Mouse (Mus musculus) intestine, embryonic 15.5 days (tissue): Measurements from ENCODE around the gene Mup4. TPM values are rescaled to one million over a fixed set of nuclear protein-coding genes. Genes with fewer than 3 reads are reported as not detected.
"Not testable (repeated sequence)": the region's sequence is repeated elsewhere in the genome, so short reads cannot be mapped to it uniquely, and the experiment has no call there.

ENCODE experiments used
- ATAC-seq: fragments of 200-750 bp; cut with Nextera tagmentation; 2 replicates; pipeline ENCODE4 v1.8.0; 2017; ENCODE audit warnings: moderate TSS enrichment, moderate library complexity
- H3K27ac ChIP-seq: fragments of 300-500 bp; sonication (generic); 2 replicates; pipeline ENCODE4 v1.5.1; 2015; ENCODE audit warnings: mild to moderate bottlenecking, inconsistent platforms
- H3K27me3 ChIP-seq: fragments of 300-500 bp; sonication (generic); replicated peaks from 2 replicates; pipeline ENCODE4 v1.6.1; 2015; ENCODE audit warnings: inconsistent platforms
- H3K36me3 ChIP-seq: fragments of 300-500 bp; sonication (generic); 2 replicates; pipeline ENCODE4 v1.6.1; 2015; ENCODE audit warnings: inconsistent platforms
- H3K4me1 ChIP-seq: fragments of 300-500 bp; sonication (generic); replicated peaks from 2 replicates; pipeline ENCODE4 v1.6.1; 2015; ENCODE audit warnings: inconsistent platforms
- H3K4me2 ChIP-seq: fragments of 300-500 bp; sonication (generic); replicated peaks from 2 replicates; pipeline ENCODE4 v1.6.1; 2015; ENCODE audit warnings: mild to moderate bottlenecking, inconsistent platforms
- H3K4me3 ChIP-seq: fragments of 300-500 bp; sonication (generic); replicated peaks from 2 replicates; pipeline ENCODE4 v1.5.1; 2015; ENCODE audit warnings: inconsistent platforms
- H3K9ac ChIP-seq: fragments of 300-500 bp; sonication (generic); 2 replicates; pipeline ENCODE4 v1.6.1; 2015; ENCODE audit warnings: inconsistent platforms
- H3K9me3 ChIP-seq: fragments of 300-500 bp; sonication (generic); 2 replicates; pipeline ENCODE4 v1.6.1; 2016; ENCODE audit warnings: inconsistent platforms
- WGBS: fragments of 180-500 bp; shearing (Covaris S2); methylation state at CpG from one replicate; pipeline ENCODE4 v1.1.7; 2015; 5-methylcytosine and 5-hydroxymethylcytosine counted together
- polyA plus RNA-seq: library from polyadenylated mRNA; unstranded; fragments of >200 nt; fragmentation: Nextera tagmentation; extraction: Ambion mirVana; gene quantifications from 2 replicates; pipeline ENCODE4 v1.2.1, GENCODE M21; 2015

The Mup4 gene
- polyA plus RNA-seq = not detected in 2 replicates

- H3K4me2 ChIP-seq = no peak within 1 kb of the TSS
- no peak for ATAC-seq
- no peak within 1 kb of the TSS for H3K4me3 ChIP-seq
- H3K27me3 ChIP-seq = no peaks in the 10 kb centered on the region
- no peaks in the 10 kb centered on the region for H3K4me1 ChIP-seq
- no peak within 1 kb of the TSS for H3K27ac ChIP-seq
- no peaks in the 10 kb centered on the region for H3K36me3 ChIP-seq
- WGBS = 71% methylated on average over 3 of the region's 3 CpGs
- no peaks in the 10 kb centered on the region for H3K9me3 ChIP-seq
- H3K9ac ChIP-seq = no peak within 1 kb of the TSS
Measured at GRCm38 (mm10) chr4:59960610-59961009, at the start of gene Mup4. Gene Mup4, minus strand, starts transcription at chr4:59960710.

GRCm38 (mm10) chr4:59997894-59998293, 37.4 kb upstream of the Mup4 start:
- not testable (repeated sequence) for H3K9ac ChIP-seq, H3K27me3 ChIP-seq, H3K4me3 ChIP-seq, H3K9me3 ChIP-seq, H3K36me3 ChIP-seq, ATAC-seq, H3K27ac ChIP-seq, H3K4me1 ChIP-seq, H3K4me2 ChIP-seq

GRCm38 (mm10) chr4:59963405-59964344, 3.2 kb upstream of the Mup4 start, which contains the start of gene Mup6:
Gene Mup6, plus strand, starts transcription at chr4:59964294.
- Histone ChIP-seq H3K4me2 (no peak within 1 kb of the TSS), H3K27me3 (no peaks in the 10 kb centered on the region), H3K9ac (no peak within 1 kb of the TSS), H3K4me1 (no peaks in the 10 kb centered on the region), H3K4me3 (no peak within 1 kb of the TSS), H3K36me3 (no peaks in the 10 kb centered on the region), H3K27ac (no peak within 1 kb of the TSS), H3K9me3 (no peaks in the 10 kb centered on the region)
- ATAC-seq = no peak
- 49% methylated on average over 3 of the region's 3 CpGs for WGBS

GRCm38 (mm10) chr4:59937543-59937942, 23.0 kb downstream of the Mup4 start:
- Histone ChIP-seq H3K9me3 (no peaks in the 10 kb centered on the region), H3K27me3 (no peaks in the 10 kb centered on the region), H3K36me3 (no peaks in the 10 kb centered on the region), H3K4me2 (no peak overlapping the region), H3K4me1 (no peaks in the 10 kb centered on the region), H3K9ac (no peak overlapping the region), H3K4me3 (no peak overlapping the region), H3K27ac (no peak overlapping the region)
- 69% methylated on average over 2 of the region's 2 CpGs for WGBS
- peak; percentile 65 for ATAC-seq

GRCm38 (mm10) chr4:59932505-59933281, 27.8 kb downstream of the Mup4 start:
- H3K4me1 ChIP-seq = no peaks in the 10 kb centered on the region
- no peak overlapping the region for H3K4me3 ChIP-seq
- H3K27me3 ChIP-seq = no peaks in the 10 kb centered on the region
- peak; percentile 84 for ATAC-seq
- H3K36me3 ChIP-seq = no peaks in the 10 kb centered on the region
- H3K4me2 ChIP-seq = no peak overlapping the region
- H3K27ac ChIP-seq = no peak overlapping the region
- 54% methylated on average over 6 of the region's 6 CpGs for WGBS
- no peak overlapping the region for H3K9ac ChIP-seq
- H3K9me3 ChIP-seq = no peaks in the 10 kb centered on the region

- H3K27ac ChIP-seq = no peak overlapping the region
- no peak overlapping the region for H3K4me2 ChIP-seq
- no peaks in the 10 kb centered on the region for H3K4me1 ChIP-seq
- H3K9me3 ChIP-seq = no peaks in the 10 kb centered on the region
- no peak overlapping the region for H3K9ac ChIP-seq
- peak; percentile 77 for ATAC-seq
- 20% methylated on average over 6 of the region's 6 CpGs for WGBS
- no peaks in the 10 kb centered on the region for H3K27me3 ChIP-seq
- no peaks in the 10 kb centered on the region for H3K36me3 ChIP-seq
- no peak overlapping the region for H3K4me3 ChIP-seq
Measured at GRCm38 (mm10) chr4:59928347-59928746, 32.2 kb downstream of the Mup4 start.

GRCm38 (mm10) chr4:59927666-59928065, 32.8 kb downstream of the Mup4 start:
- Histone ChIP-seq H3K9ac (no peak overlapping the region), H3K4me2 (no peak overlapping the region), H3K9me3 (no peaks in the 10 kb centered on the region), H3K4me3 (no peak overlapping the region), H3K27ac (no peak overlapping the region), H3K36me3 (no peaks in the 10 kb centered on the region), H3K27me3 (no peaks in the 10 kb centered on the region), H3K4me1 (no peaks in the 10 kb centered on the region)
- 73% methylated on average over 3 of the region's 3 CpGs for WGBS
- ATAC-seq = no peak

- H3K36me3 ChIP-seq = no peaks in the 10 kb centered on the region
- WGBS = 83% methylated on average over 9 of the region's 9 CpGs
- no peaks in the 10 kb centered on the region for H3K9me3 ChIP-seq
- ATAC-seq = no peak
- H3K4me1 ChIP-seq = no peaks in the 10 kb centered on the region
- H3K27me3 ChIP-seq = no peaks in the 10 kb centered on the region
- H3K27ac ChIP-seq = no peak overlapping the region
- H3K9ac ChIP-seq = no peak overlapping the region
- H3K4me2 ChIP-seq = no peak overlapping the region
- no peak overlapping the region for H3K4me3 ChIP-seq
Measured at GRCm38 (mm10) chr4:59925082-59925481, 35.4 kb downstream of the Mup4 start.

GRCm38 (mm10) chr4:59917966-59918365, 42.5 kb downstream of the Mup4 start:
- 89% methylated on average over 3 of the region's 3 CpGs for WGBS
- ATAC-seq = no peak

GRCm38 (mm10) chr4:59914608-59915403, 45.7 kb downstream of the Mup4 start, which contains the start of gene Slc46a2:
Gene Slc46a2, minus strand, starts transcription at chr4:59915056.
- no peaks in the 10 kb centered on the region for H3K36me3 ChIP-seq
- 0 out of 2 replicates have a peak, but pooled peaks cover 5% of the 10 kb centered on the region for H3K27me3 ChIP-seq
- no peak within 1 kb of the TSS for H3K27ac ChIP-seq
- no peak within 1 kb of the TSS for H3K9ac ChIP-seq
- H3K4me2 ChIP-seq = 0 out of 2 replicates have a peak within 1 kb of the TSS, but pooled peaks have one; percentile 11
- H3K4me1 ChIP-seq = no peaks in the 10 kb centered on the region
- peak; percentile 41; the same call in 1 of the 2 replicates for ATAC-seq
- no peaks in the 10 kb centered on the region for H3K9me3 ChIP-seq
- 18% methylated on average over 22 of the region's 22 CpGs for WGBS
- no peak within 1 kb of the TSS for H3K4me3 ChIP-seq

More at GRCm38 (mm10) chr4:59917966-59918365, 42.5 kb downstream of the Mup4 start:
- Histone ChIP-seq H3K4me2 (no peak overlapping the region), H3K36me3 (no peaks in the 10 kb centered on the region), H3K9me3 (no peaks in the 10 kb centered on the region), H3K4me3 (no peak overlapping the region), H3K4me1 (no peaks in the 10 kb centered on the region), H3K27me3 (0 out of 2 replicates have a peak, but pooled peaks cover 5% of the 10 kb centered on the region), H3K9ac (no peak overlapping the region), H3K27ac (no peak overlapping the region)

- no peak overlapping the region for H3K27ac ChIP-seq
- 87% methylated on average over 2 of the region's 2 CpGs for WGBS
Measured at GRCm38 (mm10) chr4:59908785-59909184, 51.7 kb downstream of the Mup4 start.

More at GRCm38 (mm10) chr4:59908785-59909184, 51.7 kb downstream of the Mup4 start:
- Histone ChIP-seq H3K4me3 (no peak overlapping the region), H3K4me2 (no peak overlapping the region), H3K9ac (no peak overlapping the region), H3K36me3 (no peaks in the 10 kb centered on the region), H3K4me1 (no peaks in the 10 kb centered on the region), H3K27me3 (0 out of 2 replicates have a peak, but pooled peaks cover under 1% of the 10 kb centered on the region), H3K9me3 (no peaks in the 10 kb centered on the region)
- no peak for ATAC-seq
